ENCODE assay signal across 31 mouse cellular contexts in the genomic region with DNA sequence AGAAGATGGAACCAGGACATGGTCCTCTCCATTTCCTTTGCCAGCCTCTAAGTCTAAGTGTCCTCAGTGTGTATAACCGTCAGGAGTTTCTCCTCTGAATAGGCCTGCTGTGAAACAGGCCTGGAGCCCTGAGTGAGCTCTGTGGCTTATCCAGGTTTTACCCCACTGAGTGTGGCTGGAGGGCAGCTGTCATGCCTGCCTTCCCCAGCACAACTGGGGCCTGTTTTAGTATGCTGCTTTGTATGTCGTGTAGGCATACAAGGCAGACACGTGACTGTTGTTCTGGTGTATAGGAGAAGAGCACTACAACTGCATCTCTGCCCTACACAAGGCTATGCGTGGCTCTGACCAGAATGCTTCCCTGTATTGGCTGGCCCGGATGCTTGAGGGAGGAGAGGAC. TPM values are rescaled to one million over a fixed set of nuclear protein-coding genes. Genes with fewer than 3 reads are reported as not detected.
"Had no signal": no experiment of that assay in that cellular context is flagged by ENCODE, and none has a peak within 500 bp of the region (broad histone marks: within the 10 kb centered on the region; RNA-seq: fewer than 3 reads in every experiment).

No protein-coding gene starts in this region.

- H3K4me2 ChIP-seq: liver, embryonic 12.5 days; liver, embryonic 15.5 days; midbrain, embryonic 11.5 days had no signal

- ATAC-seq: liver, embryonic 12.5 days had no signal

- H3K9ac ChIP-seq: liver, embryonic 12.5 days; liver, embryonic 15.5 days had no signal

- H3K4me3 ChIP-seq: layer of hippocampus, adult 2 months; liver, embryonic 12.5 days; liver, embryonic 15.5 days had no signal

- H3K4me1 ChIP-seq: liver, embryonic 12.5 days; liver, embryonic 15.5 days had no signal

- H3K9me3 ChIP-seq: liver, embryonic 12.5 days; liver, embryonic 15.5 days had no signal

- H3K27ac ChIP-seq: kidney, postnatal 0 days; layer of hippocampus, adult 2 months; liver, embryonic 12.5 days; liver, embryonic 15.5 days; stomach, postnatal 0 days had no signal

- DNase-seq: kidney, adult 2 months; kidney, postnatal 25 days; layer of hippocampus, adult 9-11 months; liver; lung, adult 2 months; lung, postnatal 14 days; lung, postnatal 4 days; midbrain, embryonic 14.5 days; right cerebral cortex, adult 18-20 months; right cerebral cortex, postnatal 14 days; right cerebral cortex, postnatal 4 days; thymus, adult 2 months; thymus, postnatal 14 days; thymus, postnatal 4 days had no signal

- H3K27me3 ChIP-seq: liver, embryonic 12.5 days; liver, embryonic 15.5 days had no signal

RNA-seq across cellular contexts. Expression of a gene that starts 17.3 kb away (rescaled TPM):
- total RNA-seq: layer of hippocampus, adult 2 months; megakaryocyte progenitor cell, adult 5-6 weeks; megakaryocyte-erythroid progenitor cell, adult 5-6 weeks; monocyte, adult 5-6 weeks had no signal
- polyA plus RNA-seq: kidney, adult 2 months; kidney, embryonic 14.5 days; kidney, postnatal 0 days; large intestine, adult 2 months; limb, embryonic 11.5 days; liver, embryonic 12.5 days; liver, embryonic 15.5 days; lung, adult 2 months; lung, embryonic 16.5 days; midbrain, embryonic 11.5 days; midbrain, embryonic 14.5 days; neural tube, embryonic 11.5 days; neural tube, embryonic 14.5 days; stomach, embryonic 14.5 days; stomach, postnatal 0 days; thymus, adult 2 months had no signal

RNA-seq across cellular contexts. Expression of a gene that starts 36.2 kb away (rescaled TPM):
- total RNA-seq: left cerebral cortex, adult 18-20 months; megakaryocyte progenitor cell, adult 5-6 weeks; monocyte, adult 5-6 weeks had no signal
- polyA plus RNA-seq: midbrain, embryonic 11.5 days had no signal
